Mouse (Mus musculus): ENCODE measurements around the gene Tmem50a. TPM values are rescaled to one million over a fixed set of nuclear protein-coding genes. Genes with fewer than 3 reads are reported as not detected.

The Tmem50a gene
- polyA plus RNA-seq, 1 experiment from 2014 or later = 218 TPM

- Histone ChIP-seq H3K4me2 (no peak overlapping the region), H3K27ac (no peak overlapping the region), H3K36me3 (replicated peaks) (no peaks in the 10 kb centered on the region), H3K27me3 (replicated peaks) (no peaks in the 10 kb centered on the region), H3K9me3 (no peaks in the 10 kb centered on the region), H3K9ac (no peak overlapping the region), H3K4me3 (no peak overlapping the region), H3K4me1 (peaks cover 5% of the 10 kb centered on the region)
- 88% methylated on average over 4 of the region's 4 CpGs for WGBS
- no peak for ATAC-seq (replicated peaks)
Observed at GRCm38 (mm10) chr4:134884364-134884763, 30.5 kb downstream of the Tmem50a start.

DNA sequence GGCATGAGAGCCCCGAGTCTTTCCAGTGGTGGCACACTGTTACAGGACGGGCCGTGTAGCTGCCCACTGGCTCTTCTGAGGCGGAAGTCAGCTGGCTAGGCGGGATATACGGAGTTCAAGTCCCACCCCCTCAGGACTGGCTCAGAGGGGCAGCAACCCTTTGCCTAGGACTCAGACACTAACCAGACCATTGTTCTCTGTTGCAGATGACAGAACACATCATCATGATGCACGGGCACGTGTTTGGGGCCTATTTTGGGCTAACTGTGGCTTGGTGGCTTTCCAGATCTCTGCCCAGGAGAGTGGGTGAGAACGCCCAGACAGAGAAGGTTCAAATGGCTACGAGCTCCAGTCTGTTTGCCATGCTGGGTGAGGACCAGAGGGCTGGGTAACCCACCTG lies 31.0 kb downstream of the Tmem50a start:
- Histone ChIP-seq H3K36me3 (replicated peaks) (no peaks in the 10 kb centered on the region), H3K4me2 (no peak overlapping the region), H3K4me1 (peaks cover 7% of the 10 kb centered on the region), H3K4me3 (no peak overlapping the region), H3K9ac (no peak overlapping the region), H3K9me3 (no peaks in the 10 kb centered on the region), H3K27me3 (replicated peaks) (no peaks in the 10 kb centered on the region), H3K27ac (no peak overlapping the region)
- no peak for ATAC-seq (replicated peaks)
- WGBS = 88% methylated on average over 10 of the region's 10 CpGs

- Histone ChIP-seq H3K27me3 (replicated peaks) (no peaks in the 10 kb centered on the region), H3K36me3 (replicated peaks) (no peaks in the 10 kb centered on the region), H3K9me3 (no peaks in the 10 kb centered on the region), H3K4me1 (peaks cover 7% of the 10 kb centered on the region), H3K9ac (no peak overlapping the region), H3K4me2 (no peak overlapping the region), H3K27ac (no peak overlapping the region), H3K4me3 (no peak overlapping the region)
- 31% methylated on average over 7 of the region's 7 CpGs for WGBS
- no peak for ATAC-seq (replicated peaks)
Observed at GRCm38 (mm10) chr4:134883266-134883665, 31.6 kb downstream of the Tmem50a start.

- Histone ChIP-seq H3K4me1 (peaks cover 7% of the 10 kb centered on the region), H3K9me3 (no peaks in the 10 kb centered on the region), H3K4me2 (peak overlapping the region; percentile 56), H3K36me3 (replicated peaks) (no peaks in the 10 kb centered on the region), H3K4me3 (peak overlapping the region; percentile 30; the same call in 1 of the 2 replicates), H3K27ac (no peak overlapping the region), H3K27me3 (replicated peaks) (no peaks in the 10 kb centered on the region), H3K9ac (no peak overlapping the region)
- 0 out of 2 replicates have a peak, but pooled peaks have one; percentile 11 for ATAC-seq (replicated peaks)
- WGBS = 34% methylated on average over 6 of the region's 6 CpGs
Observed at GRCm38 (mm10) chr4:134880041-134880440, 34.8 kb downstream of the Tmem50a start.

DNA sequence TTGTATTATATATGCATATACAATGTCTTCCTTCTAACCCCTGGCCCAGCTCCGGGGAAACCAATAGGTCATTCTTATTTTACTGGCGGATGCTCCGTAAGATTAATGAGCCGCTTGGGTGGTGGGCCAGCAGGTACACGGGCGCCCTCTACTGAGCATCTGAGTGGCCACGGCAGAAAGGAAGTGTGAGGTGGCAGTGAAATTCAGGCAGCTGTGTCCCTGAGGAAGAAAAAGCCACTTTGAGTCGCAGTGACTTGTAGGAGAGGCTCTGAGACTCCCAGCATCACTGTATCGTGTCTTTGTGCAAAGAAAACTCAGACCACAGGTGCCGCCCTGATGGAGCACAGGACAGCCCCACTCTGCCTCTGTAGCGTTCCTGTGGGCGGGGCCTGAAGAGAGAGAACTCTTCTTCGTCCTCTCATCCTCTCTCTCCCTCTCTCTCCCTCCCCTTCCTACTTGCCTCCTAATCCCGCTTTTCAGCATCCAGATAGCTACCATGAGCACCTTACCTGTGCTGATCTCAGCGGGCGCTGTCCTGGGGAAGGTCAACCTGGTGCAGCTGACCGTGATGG lies 35.3 kb downstream of the Tmem50a start:
- 2% methylated on average over 17 of the region's 17 CpGs for WGBS
- Histone ChIP-seq H3K27ac (no peak overlapping the region), H3K4me2 (peak overlapping the region; percentile 56), H3K4me3 (peak overlapping the region; percentile 30), H3K4me1 (peaks cover 7% of the 10 kb centered on the region), H3K9me3 (no peaks in the 10 kb centered on the region), H3K36me3 (replicated peaks) (no peaks in the 10 kb centered on the region), H3K27me3 (replicated peaks) (no peaks in the 10 kb centered on the region), H3K9ac (peak overlapping the region; percentile 24; the same call in 1 of the 2 replicates)
- peak; percentile 20; the same call in 1 of the 2 replicates for ATAC-seq (replicated peaks)

- peaks cover 7% of the 10 kb centered on the region for H3K4me1 ChIP-seq
- WGBS = 87% methylated on average over 9 of the region's 9 CpGs
- no peak overlapping the region for H3K27ac ChIP-seq
- H3K4me2 ChIP-seq = no peak overlapping the region
- H3K36me3 ChIP-seq (replicated peaks) = no peaks in the 10 kb centered on the region
- H3K4me3 ChIP-seq = no peak overlapping the region
- H3K27me3 ChIP-seq (replicated peaks) = no peaks in the 10 kb centered on the region
- ATAC-seq (replicated peaks) = no peak
- H3K9me3 ChIP-seq = no peaks in the 10 kb centered on the region
- H3K9ac ChIP-seq = no peak overlapping the region
Observed at GRCm38 (mm10) chr4:134876171-134876570, 38.7 kb downstream of the Tmem50a start.

DNA sequence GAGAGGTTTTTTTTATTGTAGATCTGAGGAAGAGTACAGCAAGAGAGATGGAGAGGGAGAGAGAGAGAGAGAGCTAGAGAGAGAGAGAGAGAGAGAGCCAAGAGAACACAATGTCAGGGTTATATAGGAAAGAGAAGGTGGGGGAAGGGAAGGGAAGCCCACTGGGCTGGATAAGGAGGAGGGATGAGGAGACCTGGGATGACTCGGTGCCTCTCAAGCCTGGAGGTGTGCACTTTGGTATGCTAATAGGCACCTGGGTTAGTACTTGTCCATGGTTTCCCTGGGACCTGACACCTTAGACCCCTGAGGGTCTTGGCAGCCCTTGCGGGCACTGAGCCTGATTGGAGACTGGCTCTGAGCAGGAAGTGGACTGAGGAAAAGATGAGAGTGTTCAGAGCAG lies 42.9 kb downstream of the Tmem50a start:
- Histone ChIP-seq H3K27me3 (replicated peaks) (peaks cover 19% of the 10 kb centered on the region), H3K4me1 (no peaks in the 10 kb centered on the region), H3K9ac (no peak overlapping the region), H3K36me3 (replicated peaks) (no peaks in the 10 kb centered on the region), H3K4me2 (no peak overlapping the region), H3K9me3 (no peaks in the 10 kb centered on the region), H3K4me3 (no peak overlapping the region), H3K27ac (no peak overlapping the region)
- ATAC-seq (replicated peaks) = no peak
- 37% methylated on average over 2 of the region's 2 CpGs for WGBS

- Histone ChIP-seq H3K36me3 (replicated peaks) (no peaks in the 10 kb centered on the region), H3K4me1 (no peaks in the 10 kb centered on the region), H3K9me3 (no peaks in the 10 kb centered on the region), H3K27me3 (replicated peaks) (peaks cover 19% of the 10 kb centered on the region), H3K9ac (no peak overlapping the region), H3K27ac (no peak overlapping the region), H3K4me2 (no peak overlapping the region), H3K4me3 (no peak overlapping the region)
- 51% methylated on average over 4 of the region's 4 CpGs for WGBS
- no peak for ATAC-seq (replicated peaks)
Observed at GRCm38 (mm10) chr4:134871477-134871876, 43.3 kb downstream of the Tmem50a start.

DNA sequence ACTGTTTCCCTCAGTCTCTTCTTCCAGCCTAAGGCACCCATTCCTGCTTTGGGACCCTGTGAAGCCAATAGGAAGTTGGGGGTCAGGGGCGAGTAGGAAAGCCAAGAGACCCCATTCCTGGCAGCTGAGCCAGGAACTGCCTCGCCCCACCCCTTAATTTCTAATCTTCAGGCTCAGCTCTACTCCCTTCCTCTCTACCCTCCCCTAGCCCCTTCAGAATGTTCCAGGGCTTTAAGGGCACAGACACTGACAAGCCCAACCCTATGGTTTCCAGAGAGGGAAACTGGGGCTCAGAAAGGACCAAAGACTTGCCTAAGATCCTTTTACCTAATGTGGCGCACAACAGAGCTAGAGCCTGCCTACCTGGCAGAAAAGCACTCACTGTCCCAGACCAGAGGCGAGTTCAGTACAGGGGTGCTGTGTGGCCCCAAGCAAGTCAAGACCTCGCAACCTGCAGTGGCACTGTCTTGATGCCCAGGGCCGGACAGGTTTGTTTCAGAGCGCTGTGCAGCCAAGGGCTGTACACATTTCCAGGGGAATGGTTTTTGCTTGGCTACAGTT lies 44.9 kb downstream of the Tmem50a start:
- Histone ChIP-seq H3K36me3 (replicated peaks) (no peaks in the 10 kb centered on the region), H3K4me3 (no peak overlapping the region), H3K9me3 (no peaks in the 10 kb centered on the region), H3K4me1 (no peaks in the 10 kb centered on the region), H3K27ac (no peak overlapping the region), H3K27me3 (replicated peaks) (peaks cover 19% of the 10 kb centered on the region), H3K4me2 (no peak overlapping the region), H3K9ac (no peak overlapping the region)
- no peak for ATAC-seq (replicated peaks)
- 54% methylated on average over 7 of the region's 7 CpGs for WGBS

GRCm38 (mm10) chr4:134869068-134869730 lies 45.6 kb downstream of the Tmem50a start:
- peaks cover 19% of the 10 kb centered on the region for H3K27me3 ChIP-seq (replicated peaks)
- H3K9me3 ChIP-seq = no peaks in the 10 kb centered on the region
- no peak overlapping the region for H3K4me2 ChIP-seq
- H3K4me3 ChIP-seq = no peak overlapping the region
- no peak overlapping the region for H3K27ac ChIP-seq
- no peak overlapping the region for H3K9ac ChIP-seq
- no peaks in the 10 kb centered on the region for H3K36me3 ChIP-seq (replicated peaks)
- H3K4me1 ChIP-seq = no peaks in the 10 kb centered on the region
- ATAC-seq (replicated peaks) = no peak
- WGBS = 15% methylated on average over 16 of the region's 16 CpGs

DNA sequence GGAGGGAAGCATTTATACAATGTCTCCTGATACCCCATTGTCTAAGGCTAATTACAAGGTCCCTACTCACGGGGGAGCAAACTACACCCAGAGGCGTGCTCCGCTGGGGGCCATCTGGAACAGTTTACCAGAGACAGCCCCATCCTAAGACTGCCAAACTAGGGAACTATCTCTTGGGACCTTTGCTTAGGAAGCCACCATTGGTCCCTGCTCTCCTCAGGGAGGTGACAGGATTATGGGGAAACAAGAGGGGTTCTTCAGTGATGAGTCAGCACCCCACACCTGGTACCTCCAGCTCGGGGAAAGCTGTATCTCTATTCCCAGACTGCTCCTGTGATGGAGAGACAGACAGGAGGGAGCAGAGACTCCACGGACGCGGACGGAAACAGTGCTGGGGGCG lies 46.3 kb downstream of the Tmem50a start:
- Histone ChIP-seq H3K36me3 (replicated peaks) (no peaks in the 10 kb centered on the region), H3K27ac (no peak overlapping the region), H3K27me3 (replicated peaks) (peaks cover 19% of the 10 kb centered on the region), H3K4me2 (no peak overlapping the region), H3K4me1 (no peaks in the 10 kb centered on the region), H3K4me3 (no peak overlapping the region), H3K9ac (no peak overlapping the region), H3K9me3 (no peaks in the 10 kb centered on the region)
- 30% methylated on average over 8 of the region's 9 CpGs for WGBS
- ATAC-seq (replicated peaks) = no peak

- H3K4me1 ChIP-seq = no peaks in the 10 kb centered on the region
- H3K27me3 ChIP-seq (replicated peaks) = peaks cover 19% of the 10 kb centered on the region
- no peak overlapping the region for H3K4me2 ChIP-seq
- H3K9me3 ChIP-seq = no peaks in the 10 kb centered on the region
- no peak overlapping the region for H3K27ac ChIP-seq
- WGBS = 86% methylated on average over 10 of the region's 10 CpGs
- ATAC-seq (replicated peaks) = no peak
- H3K36me3 ChIP-seq (replicated peaks) = no peaks in the 10 kb centered on the region
- no peak overlapping the region for H3K9ac ChIP-seq
- H3K4me3 ChIP-seq = no peak overlapping the region
Observed at GRCm38 (mm10) chr4:134868065-134868464, 46.8 kb downstream of the Tmem50a start.

DNA sequence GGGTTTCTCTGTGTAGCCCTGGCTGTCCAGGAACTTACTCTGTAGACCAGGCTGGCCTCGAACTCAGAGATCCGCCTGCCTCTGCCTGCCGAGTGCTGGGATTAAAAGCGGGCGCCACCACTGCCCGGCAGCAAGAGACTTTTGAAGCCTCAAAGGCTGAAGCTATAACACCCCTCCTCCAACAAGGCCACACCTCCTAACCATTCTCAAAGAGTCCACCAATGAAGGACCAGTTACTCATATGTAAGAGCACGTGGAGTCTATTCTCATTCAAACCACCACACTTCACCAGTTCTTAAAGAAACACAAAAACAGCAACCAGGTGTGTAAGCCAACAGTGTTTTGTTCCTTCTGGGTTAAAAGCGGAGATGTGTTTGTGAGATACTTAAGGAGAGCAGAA lies 47.2 kb downstream of the Tmem50a start:
- no peak overlapping the region for H3K4me2 ChIP-seq
- 85% methylated on average over 8 of the region's 8 CpGs for WGBS
- H3K36me3 ChIP-seq (replicated peaks) = no peaks in the 10 kb centered on the region
- H3K9me3 ChIP-seq = no peaks in the 10 kb centered on the region
- ATAC-seq (replicated peaks) = no peak
- no peak overlapping the region for H3K4me3 ChIP-seq
- H3K4me1 ChIP-seq = no peaks in the 10 kb centered on the region
- H3K27ac ChIP-seq = no peak overlapping the region
- H3K9ac ChIP-seq = no peak overlapping the region
- H3K27me3 ChIP-seq (replicated peaks) = peaks cover 19% of the 10 kb centered on the region
